Mouse (Mus musculus) heart, adult 2 months (tissue): ENCODE results near the gene Evi2.

Source experiments
- CTCF ChIP-seq: fragments of 200-600 bp; IDR thresholded peaks from 2 replicates; pipeline ENCODE4 v1.8.1; 2022; ENCODE audit warnings: antibody characterized with exemption, mild to moderate bottlenecking, moderate library complexity
- EP300 ChIP-seq: fragments of 200-500 bp; IDR thresholded peaks from 2 replicates; pipeline ENCODE4 v1.6.1; 2011; ENCODE audit warnings: low read depth, low read length, control low read depth; ENCODE audit not compliant: insufficient read depth
- POLR2A ChIP-seq: fragments of 200-500 bp; IDR thresholded peaks from 2 replicates; pipeline ENCODE4 v1.6.1; 2011; ENCODE audit warnings: mild to moderate bottlenecking, low read depth, low read length, control low read depth; ENCODE audit not compliant: insufficient read depth

- no peak for TF ChIP-seq CTCF
- no peak for TF ChIP-seq EP300
- no peak for TF ChIP-seq POLR2A
Measured at GRCm38 (mm10) chr11:79520772-79521171, 9.6 kb downstream of the Evi2 start.
